Mouse (Mus musculus): ENCODE data around the gene Inha.

The Inha gene

GRCm38 (mm10) chr1:75507006-75507405 lies at the start of gene Inha:
Gene Inha (plus strand): TSS chr1:75507077.
- DNase-seq = no peak

GRCm38 (mm10) chr1:75457710-75458024 lies 49.2 kb upstream of the Inha start:
- DNase-seq = no peak

GRCm38 (mm10) chr1:75458025-75458788 lies 48.7 kb upstream of the Inha start:
- peak; percentile 24 for DNase-seq

- DNase-seq = no peak
Observed at GRCm38 (mm10) chr1:75458789-75459684, 47.8 kb upstream of the Inha start.

- DNase-seq = no peak
Observed at GRCm38 (mm10) chr1:75460297-75460696, 46.6 kb upstream of the Inha start.

- no peak for DNase-seq
Observed at GRCm38 (mm10) chr1:75462636-75463035, 44.2 kb upstream of the Inha start.

- no peak for DNase-seq
Observed at GRCm38 (mm10) chr1:75463652-75464204, 43.1 kb upstream of the Inha start.

- DNase-seq = peak; percentile 80
Observed at GRCm38 (mm10) chr1:75467215-75467927, 39.5 kb upstream of the Inha start.

GRCm38 (mm10) chr1:75469287-75469825 lies 37.5 kb upstream of the Inha start:
- DNase-seq = no peak

GRCm38 (mm10) chr1:75476441-75476840 lies 30.4 kb upstream of the Inha start:
- DNase-seq = no peak

- DNase-seq = peak; percentile 90
Observed at GRCm38 (mm10) chr1:75477264-75477965, 29.5 kb upstream of the Inha start.

- DNase-seq = no peak
Observed at GRCm38 (mm10) chr1:75477966-75478290, 28.9 kb upstream of the Inha start.

- DNase-seq = peak; percentile 54
Observed at GRCm38 (mm10) chr1:75478497-75478896, 28.4 kb upstream of the Inha start.

- peak; percentile 98 for DNase-seq
Observed at GRCm38 (mm10) chr1:75478916-75479634, 27.8 kb upstream of the Inha start, which contains the start of the genes Chpf and Tmem198. Gene Chpf (minus strand): TSS chr1:75479307. Gene Tmem198 (plus strand): TSS chr1:75479532.

GRCm38 (mm10) chr1:75479635-75479989 lies 27.3 kb upstream of the Inha start:
- DNase-seq = no peak

- DNase-seq = no peak
Observed at GRCm38 (mm10) chr1:75480036-75480435, 26.8 kb upstream of the Inha start.

- DNase-seq = no peak
Observed at GRCm38 (mm10) chr1:75480735-75481134, 26.1 kb upstream of the Inha start.

GRCm38 (mm10) chr1:75486561-75486960 lies 20.3 kb upstream of the Inha start:
- peak; percentile 43 for DNase-seq

- DNase-seq = no peak
Observed at GRCm38 (mm10) chr1:75487040-75487404, 19.9 kb upstream of the Inha start.

GRCm38 (mm10) chr1:75487405-75488161 lies 19.3 kb upstream of the Inha start:
- DNase-seq = peak; percentile 88

Data from kidney, adult 9 months (tissue).